Comparison of ENCODE assay signal across 14 mouse cellular contexts in genomic region chr10:87901916-87902315, GRCm38 (mm10). TPM values are rescaled to one million over a fixed set of nuclear protein-coding genes. Genes with fewer than 3 reads are reported as not detected.
A peak's percentile ranks its signal among the peaks of the same experiment; 100 is the strongest.
DNase-seq lines count a peak whose midpoint lies in the region; ATAC-seq lines count a peak whose summit lies in the region.
"Had no signal": no experiment of that assay in that cellular context is flagged by ENCODE, and none has a peak within 500 bp of the region (broad histone marks: within the 10 kb centered on the region; RNA-seq: fewer than 3 reads in every experiment).

No protein-coding gene starts in this region.

- no peaks in the 10 kb centered on the region for H3K27me3 ChIP-seq in heart, embryonic 10.5 days (ENCODE audit: insufficient read depth, poor library complexity, severe bottlenecking)
- no peaks in the 10 kb centered on the region for H3K27me3 ChIP-seq in midbrain, embryonic 15.5 days (replicated peaks)
- no peaks in the 10 kb centered on the region for H3K27me3 ChIP-seq in forebrain, embryonic 13.5 days
- H3K27me3 ChIP-seq in hindbrain, embryonic 13.5 days: no peaks in the 10 kb centered on the region
- H3K27me3 ChIP-seq: limb, embryonic 12.5 days; midbrain, embryonic 12.5 days had no signal

- no peak overlapping the region for H3K27ac ChIP-seq in heart, embryonic 10.5 days
- no peak overlapping the region for H3K27ac ChIP-seq in midbrain, embryonic 15.5 days
- no peak overlapping the region for H3K27ac ChIP-seq in forebrain, embryonic 13.5 days
- H3K27ac ChIP-seq in hindbrain, embryonic 13.5 days: no peak overlapping the region
- H3K27ac ChIP-seq: limb, embryonic 12.5 days; midbrain, embryonic 12.5 days had no signal

- H3K36me3 ChIP-seq in heart, embryonic 10.5 days: no peaks in the 10 kb centered on the region
- no peaks in the 10 kb centered on the region for H3K36me3 ChIP-seq in midbrain, embryonic 15.5 days (replicated peaks)
- no peaks in the 10 kb centered on the region for H3K36me3 ChIP-seq in forebrain, embryonic 13.5 days (ENCODE audit: poor library complexity, severe bottlenecking)
- H3K36me3 ChIP-seq in hindbrain, embryonic 13.5 days: no peaks in the 10 kb centered on the region
- H3K36me3 ChIP-seq: limb, embryonic 12.5 days; midbrain, embryonic 12.5 days had no signal

- WGBS in heart, embryonic 10.5 days: 70% methylated on average over 7 of the region's 7 CpGs
- WGBS in midbrain, embryonic 15.5 days: 81% methylated on average over 7 of the region's 7 CpGs
- 77% methylated on average over 7 of the region's 7 CpGs for WGBS in forebrain, embryonic 13.5 days
- WGBS in hindbrain, embryonic 13.5 days: 75% methylated on average over 7 of the region's 7 CpGs

- no peak overlapping the region for H3K4me3 ChIP-seq in heart, embryonic 10.5 days
- H3K4me3 ChIP-seq in midbrain, embryonic 15.5 days: no peak overlapping the region
- no peak overlapping the region for H3K4me3 ChIP-seq in forebrain, embryonic 13.5 days
- H3K4me3 ChIP-seq in hindbrain, embryonic 13.5 days: no peak overlapping the region
- H3K4me3 ChIP-seq: limb, embryonic 12.5 days; midbrain, embryonic 12.5 days had no signal

- H3K4me2 ChIP-seq in midbrain, embryonic 15.5 days: no peak overlapping the region
- H3K4me2 ChIP-seq in forebrain, embryonic 13.5 days: no peak overlapping the region
- H3K4me2 ChIP-seq in hindbrain, embryonic 13.5 days: no peak overlapping the region
- H3K4me2 ChIP-seq: limb, embryonic 12.5 days; lung, embryonic 14.5 days; midbrain, embryonic 12.5 days had no signal

- peak; percentile 95 for DNase-seq in heart, adult 11 months
- no peak for DNase-seq in heart, embryonic 10.5 days (ENCODE audit: low spot score)
- DNase-seq in urinary bladder, postnatal 36 days (ENCODE audit: low spot score in 2 of 2): peak; percentile 3 to 40
- DNase-seq in urinary bladder, adult 18-20 months (ENCODE audit: low spot score in 2 of 2): no peak
- peak; percentile 11 to 37 for DNase-seq in kidney, postnatal 25 days
- DNase-seq: cerebellum, adult 8-10 months; lung, embryonic 14.5 days; thymus, adult 18-20 months had no signal

- no peak overlapping the region for H3K9ac ChIP-seq in midbrain, embryonic 15.5 days
- no peak overlapping the region for H3K9ac ChIP-seq in forebrain, embryonic 13.5 days
- H3K9ac ChIP-seq in hindbrain, embryonic 13.5 days: no peak overlapping the region
- H3K9ac ChIP-seq: limb, embryonic 12.5 days; lung, embryonic 14.5 days; midbrain, embryonic 12.5 days had no signal

- ATAC-seq in midbrain, embryonic 15.5 days (replicated peaks): no peak
- no peak for ATAC-seq in forebrain, embryonic 13.5 days
- no peak for ATAC-seq in hindbrain, embryonic 13.5 days (ENCODE audit: low FRiP score)
- ATAC-seq: inflammation-experienced regulatory T-cells, adult 6 months had no signal

- H3K9me3 ChIP-seq in heart, embryonic 10.5 days: no peaks in the 10 kb centered on the region
- no peaks in the 10 kb centered on the region for H3K9me3 ChIP-seq in midbrain, embryonic 15.5 days
- H3K9me3 ChIP-seq in forebrain, embryonic 13.5 days (replicated peaks): no peaks in the 10 kb centered on the region
- H3K9me3 ChIP-seq in hindbrain, embryonic 13.5 days: no peaks in the 10 kb centered on the region
- H3K9me3 ChIP-seq: limb, embryonic 12.5 days; midbrain, embryonic 12.5 days had no signal

- peaks cover 12% of the 10 kb centered on the region for H3K4me1 ChIP-seq in heart, embryonic 10.5 days
- H3K4me1 ChIP-seq in midbrain, embryonic 15.5 days: no peaks in the 10 kb centered on the region
- no peaks in the 10 kb centered on the region for H3K4me1 ChIP-seq in forebrain, embryonic 13.5 days
- H3K4me1 ChIP-seq in hindbrain, embryonic 13.5 days (replicated peaks): no peaks in the 10 kb centered on the region
- H3K4me1 ChIP-seq: midbrain, embryonic 12.5 days had no signal

RNA-seq across cellular contexts. Expression of gene Igf1, which starts 43.9 kb away (rescaled TPM):
- polyA plus RNA-seq in heart, embryonic 10.5 days (2016; fragmentation: Nextera tagmentation; extraction: Ambion mirVana): 22.8 and 24.1 TPM in 2 replicates
- 8.6 and 10.6 TPM in 2 replicates for polyA plus RNA-seq in midbrain, embryonic 15.5 days (2015; fragmentation: Nextera tagmentation; extraction: Ambion mirVana)
- 1.7 and 2.3 TPM in 2 replicates for polyA plus RNA-seq in forebrain, embryonic 13.5 days (2015; fragmentation: Nextera tagmentation; extraction: Ambion mirVana)
- 10.0 and 10.9 TPM in 2 replicates for polyA plus RNA-seq in hindbrain, embryonic 13.5 days (2015; fragmentation: Nextera tagmentation; extraction: Ambion mirVana)

Comparison
In these comparisons a context has a peak if more than half of its experiments do, and no peak if none do; other contexts are left out.
1. DNase-seq: peak in heart, adult 11 months (single experiment), urinary bladder, postnatal 36 days (2 of 2) and kidney, postnatal 25 days (2 of 2); none in heart, embryonic 10.5 days (single experiment) and urinary bladder, adult 18-20 months (0 of 2).